Mouse (Mus musculus): ENCODE measurements around the gene Zbtb38. TPM values are rescaled to one million over a fixed set of nuclear protein-coding genes. Genes with fewer than 3 reads are reported as not detected.

Gene Zbtb38
- total RNA-seq, 2 experiments from 2014 or later: 22.9 to 33.8 TPM

- Histone ChIP-seq H3K4me3 (peak overlapping the region; percentile 65), H3K27ac (peak overlapping the region; percentile 83)
- peak; percentile 79 for DNase-seq
- intact Hi-C loops (cut with DNase I): no loop called here
- no peak for TF ChIP-seq CTCF (IDR thresholded peaks at IDR 0.05)
These were observed 39.7 kb downstream of the Zbtb38 start for GRCm38 (mm10) chr9:96712758-96713471.

- H3K4me3 ChIP-seq: no peak overlapping the region
- DNase-seq: no peak
- intact Hi-C loops (cut with DNase I): no loop called here
- peak overlapping the region; percentile 83 for H3K27ac ChIP-seq
- TF ChIP-seq CTCF (IDR thresholded peaks at IDR 0.05): no peak
These were observed 40.6 kb downstream of the Zbtb38 start for GRCm38 (mm10) chr9:96712045-96712444.

DNA sequence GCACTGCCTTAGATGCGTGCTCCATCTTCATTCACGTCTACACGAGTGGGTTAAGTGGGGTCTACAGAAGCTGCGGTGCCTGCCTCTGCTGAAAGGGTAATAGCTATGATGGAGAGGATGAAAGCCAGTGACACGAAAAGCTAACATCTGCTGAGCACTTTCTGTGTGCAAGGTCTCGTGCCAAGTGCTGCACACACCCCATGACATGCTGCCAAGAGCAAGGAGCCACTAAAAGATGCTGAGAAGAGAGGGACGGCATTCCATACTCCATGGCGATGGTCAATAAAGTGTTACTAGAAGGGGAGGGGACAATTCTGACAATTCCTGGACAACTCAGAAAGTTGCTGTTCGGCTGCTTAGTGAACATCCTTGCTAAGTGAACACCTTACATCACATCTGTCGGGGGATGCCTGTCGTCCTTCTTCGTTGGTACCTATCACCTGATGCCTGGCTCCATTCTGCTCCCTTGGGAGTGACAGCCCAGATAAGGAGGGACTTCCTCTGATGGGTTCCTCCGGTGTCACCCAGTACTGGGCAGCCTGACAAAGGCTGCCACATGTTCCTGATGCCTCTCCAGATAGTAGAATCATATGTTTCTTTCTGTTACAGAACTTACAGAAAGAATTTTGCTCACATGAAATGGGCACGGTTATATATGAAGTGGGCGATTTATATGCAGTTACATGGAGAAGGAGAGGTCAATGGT is 42.2 kb downstream of the Zbtb38 start:
- no peak for DNase-seq
- no peak for TF ChIP-seq CTCF (IDR thresholded peaks at IDR 0.05)
- H3K4me3 ChIP-seq: no peak overlapping the region
- intact Hi-C loops (cut with DNase I): no loop called here
- H3K27ac ChIP-seq: peak overlapping the region; percentile 12

DNA sequence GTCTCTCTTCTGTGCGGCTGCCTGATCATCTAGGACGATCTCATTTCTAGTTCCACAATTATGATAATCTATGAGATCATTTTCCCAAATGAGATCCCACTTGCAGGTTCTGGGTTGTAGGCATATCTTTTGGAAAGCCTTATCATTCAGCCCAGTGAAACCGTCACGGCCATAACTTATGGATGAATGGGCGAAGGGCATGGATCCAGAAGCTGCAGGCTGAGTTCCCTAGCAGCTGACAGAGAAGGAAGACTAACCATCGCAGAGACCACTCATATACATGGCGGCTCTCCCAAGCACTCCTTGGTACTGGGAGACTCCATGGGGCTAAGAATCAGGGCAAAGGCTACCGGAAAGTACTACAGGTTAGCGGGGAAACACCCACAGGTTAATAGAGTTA is 43.7 kb downstream of the Zbtb38 start:
- intact Hi-C loops (cut with DNase I): no loop called here
- peak; percentile 7 for DNase-seq
- TF ChIP-seq CTCF (IDR thresholded peaks at IDR 0.05): no peak

GRCm38 (mm10) chr9:96707964-96708363 is 44.7 kb downstream of the Zbtb38 start:
- Histone ChIP-seq H3K4me3 (no peak overlapping the region), H3K27ac (peak overlapping the region; percentile 3; the same call in 1 of the 2 replicates)
- TF ChIP-seq CTCF (IDR thresholded peaks at IDR 0.05): no peak
- intact Hi-C loops (cut with DNase I): no loop called here
- DNase-seq: peak; percentile 5

More for the DNA sequence above, 43.7 kb downstream of the Zbtb38 start:
- Histone ChIP-seq H3K27ac (no peak overlapping the region), H3K4me3 (no peak overlapping the region)

DNA sequence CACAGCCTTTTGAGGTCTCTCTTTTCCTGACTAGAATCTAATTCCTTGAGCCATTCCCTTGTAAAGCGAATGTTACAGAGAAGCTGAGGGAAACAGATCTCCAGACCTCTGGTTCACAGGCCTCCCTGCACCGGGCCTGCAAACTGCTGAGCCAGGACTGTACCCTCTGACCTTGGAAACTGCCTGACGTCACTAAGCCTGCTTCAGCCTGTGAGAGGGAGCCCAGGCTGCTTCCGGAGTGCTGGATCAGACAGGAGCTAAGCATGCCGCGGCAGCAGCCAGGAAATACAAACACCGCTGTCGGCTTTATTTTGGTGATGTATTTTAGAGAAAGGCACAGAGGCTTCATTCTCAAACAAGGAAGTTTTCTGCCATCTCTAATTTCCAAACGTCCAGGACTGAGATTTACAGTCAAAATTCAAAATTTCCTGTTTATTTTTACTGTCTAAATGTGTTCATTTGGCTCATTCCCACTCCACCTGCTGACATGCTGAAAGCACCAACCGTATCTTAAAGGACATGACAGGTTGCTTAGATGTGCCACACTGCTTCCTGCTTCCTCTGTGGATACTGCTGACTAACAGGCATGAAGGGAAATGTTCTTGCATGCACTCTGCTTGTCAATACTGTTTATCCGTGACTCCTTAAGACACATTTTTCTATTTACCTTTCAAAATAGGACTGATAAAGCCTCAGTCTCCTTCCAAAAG is 46.9 kb downstream of the Zbtb38 start:
- intact Hi-C loops (cut with DNase I): no loop called here
- H3K27ac ChIP-seq: peak overlapping the region; percentile 97
- TF ChIP-seq CTCF (IDR thresholded peaks at IDR 0.05): no peak
- peak overlapping the region; percentile 68 for H3K4me3 ChIP-seq
- peak; percentile 87 for DNase-seq

- TF ChIP-seq CTCF (IDR thresholded peaks at IDR 0.05): no peak
- peak; percentile 20 for DNase-seq
- H3K4me3 ChIP-seq: peak overlapping the region; percentile 68
- intact Hi-C loops (cut with DNase I): no loop called here
- H3K27ac ChIP-seq: peak overlapping the region; percentile 97
These were observed 47.7 kb downstream of the Zbtb38 start for GRCm38 (mm10) chr9:96704935-96705334.

DNA sequence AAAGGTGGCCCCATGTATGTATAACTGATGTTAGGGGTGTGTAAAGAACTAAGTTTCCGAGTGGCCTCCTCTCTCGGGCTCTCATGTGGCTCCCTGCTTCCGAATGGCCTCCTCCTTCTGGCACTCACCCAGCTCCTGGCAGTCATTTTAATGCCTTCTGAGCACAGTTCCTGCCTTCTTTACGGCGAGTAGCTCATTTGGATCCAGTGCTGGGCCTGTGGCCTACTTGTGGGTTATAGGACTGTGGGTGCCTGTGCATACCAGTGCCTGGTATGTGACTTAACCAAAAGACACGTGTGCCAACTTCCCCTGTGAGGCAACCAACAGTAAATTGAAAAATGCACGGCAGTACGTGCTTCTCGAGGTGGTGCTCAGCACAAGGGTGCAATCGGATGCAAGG is 50.7 kb downstream of the Zbtb38 start:
- DNase-seq: peak; percentile 46
- no peak for TF ChIP-seq CTCF (IDR thresholded peaks at IDR 0.05)
- no peak overlapping the region for H3K4me3 ChIP-seq
- intact Hi-C loops (cut with DNase I): no loop called here
- H3K27ac ChIP-seq: peak overlapping the region; percentile 52; the same call in 1 of the 2 replicates

- DNase-seq: no peak
- intact Hi-C loops (cut with DNase I): no loop called here
- no peak overlapping the region for H3K4me3 ChIP-seq
- peak; percentile 42 for TF ChIP-seq CTCF (IDR thresholded peaks at IDR 0.05)
- H3K27ac ChIP-seq: no peak overlapping the region
These were observed 53.2 kb downstream of the Zbtb38 start for GRCm38 (mm10) chr9:96699276-96700035.

DNA sequence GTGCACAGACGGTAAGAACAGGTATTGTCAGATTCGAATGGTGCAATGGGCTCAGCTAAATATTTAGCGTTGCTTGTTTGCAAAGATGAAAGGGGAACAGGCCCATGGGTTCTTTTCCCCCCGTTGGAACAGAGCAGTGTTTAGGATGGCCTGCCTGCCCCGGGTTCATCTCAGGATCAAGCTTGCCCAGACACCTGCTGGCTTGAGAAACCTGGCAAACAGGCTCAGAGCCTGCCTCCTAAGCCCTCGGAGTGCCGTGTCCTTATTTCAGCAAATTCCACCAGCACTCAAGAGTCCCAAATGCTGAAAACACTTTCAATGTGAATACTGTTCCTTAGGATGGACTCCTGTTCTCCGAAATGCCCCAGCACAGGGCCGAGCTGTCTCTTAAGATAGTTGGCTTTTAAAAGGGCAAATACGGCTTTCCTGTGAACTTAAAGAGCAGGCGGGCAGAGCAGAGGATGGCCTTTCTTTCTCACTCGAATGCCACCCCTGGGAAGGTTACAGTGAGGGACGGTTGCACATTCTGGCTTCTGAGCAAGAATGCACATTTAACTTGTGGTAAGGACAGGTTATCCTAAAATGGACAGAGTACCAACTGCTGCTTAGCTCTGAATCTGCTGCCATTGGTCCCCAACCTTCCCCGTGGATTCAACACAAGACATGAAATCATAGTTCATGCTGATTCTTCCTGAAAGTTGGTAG is 55.7 kb downstream of the Zbtb38 start:
- intact Hi-C loops (cut with DNase I): loop anchor here (1.0 kb wide), 1 partner anchor 22 kb away; no protein-coding TSS in a partner anchor
- no peak for TF ChIP-seq CTCF (IDR thresholded peaks at IDR 0.05)
- Histone ChIP-seq H3K27ac (peak overlapping the region; percentile 89), H3K4me3 (peak overlapping the region; percentile 65)
- DNase-seq: peak; percentile 60

GRCm38 (mm10) chr9:96696141-96696561 is 56.5 kb downstream of the Zbtb38 start:
- Histone ChIP-seq H3K27ac (peak overlapping the region; percentile 89), H3K4me3 (peak overlapping the region; percentile 65)
- intact Hi-C loops (cut with DNase I): loop anchor here (1.0 kb wide), 1 partner anchor 23 kb away; no protein-coding TSS in a partner anchor
- no peak for TF ChIP-seq CTCF (IDR thresholded peaks at IDR 0.05)
- peak; percentile 60 for DNase-seq

Measured in gastrocnemius, adult 2 months (tissue).